Mouse (Mus musculus) lung, postnatal 0 days (tissue): Measurements from ENCODE around the gene Prdm4.

Experiments used
- CTCF ChIP-seq: IDR thresholded peaks from 2 replicates; pipeline ENCODE4 v1.5.1; 2016; ENCODE audit warnings: antibody characterized with exemption, mild to moderate bottlenecking
- EP300 ChIP-seq: IDR thresholded peaks from 2 replicates; pipeline ENCODE4 v1.6.1; 2016; ENCODE audit warnings: antibody characterized with exemption, mild to moderate bottlenecking, control low read depth

DNA sequence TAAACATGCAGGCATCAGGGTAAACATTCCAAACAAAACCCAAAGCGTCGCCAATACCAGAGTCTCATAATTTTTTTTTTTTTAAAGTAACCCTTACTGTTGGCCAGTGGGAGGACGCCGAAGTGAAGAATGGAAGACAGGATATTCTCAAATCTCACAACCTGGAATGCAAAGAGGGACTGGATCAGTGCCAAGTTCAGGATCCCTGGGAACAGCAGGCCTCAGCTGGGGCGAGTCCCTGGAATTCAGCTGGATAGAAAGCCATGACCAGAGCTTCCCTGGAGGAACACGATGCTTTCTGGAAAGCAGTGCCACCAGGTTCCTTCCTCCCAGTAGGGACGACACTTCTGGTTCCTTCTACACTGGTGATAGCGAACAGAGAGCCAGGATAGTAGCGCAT, 46.0 kb upstream of the Prdm4 start:
- TF ChIP-seq CTCF (no peak), EP300 (no peak)
